Mouse (Mus musculus): ENCODE results near the gene Rinl. TPM values are rescaled to one million over a fixed set of nuclear protein-coding genes. Genes with fewer than 3 reads are reported as not detected.

Gene Rinl
- total and polyA plus RNA-seq, 3 experiments: 46.1 to 65.5 (median 60.6) TPM

DNA sequence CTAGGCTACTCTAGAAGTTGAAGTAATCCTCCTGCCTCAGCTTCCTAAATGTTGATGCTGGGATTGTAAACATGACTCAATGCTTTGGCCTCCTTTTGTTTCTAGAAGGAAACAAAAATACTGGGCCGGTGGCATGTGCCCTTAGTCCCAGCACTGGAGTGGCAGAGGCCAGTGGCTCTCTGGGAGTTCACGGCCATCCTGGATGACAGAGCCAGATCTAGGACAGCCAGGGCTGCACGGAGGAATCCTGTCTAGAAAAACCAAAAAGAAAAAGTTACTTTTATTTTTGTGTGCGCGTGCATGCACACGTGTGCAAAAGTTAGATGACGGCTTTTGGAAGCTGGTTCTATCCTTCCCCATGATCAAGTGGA, 37.6 kb downstream of the Rinl start:
- 0 out of 2 replicates have a peak, but pooled peaks cover 2% of the 10 kb centered on the region for H3K79me2 ChIP-seq (replicated peaks; ENCODE audit: control insufficient read depth, extremely low read depth, insufficient read depth, poor library complexity, severe bottlenecking)
- H3K9ac ChIP-seq (ENCODE audit: insufficient read depth, low read depth): peak overlapping the region; percentile 78
- peak overlapping the region in 1 of 3 experiments; percentile 57 for H3K4me3 ChIP-seq (replicated peaks in 1 of 3; ENCODE audit: low read depth in 2 of 3, low read length in 2 of 3, poor library complexity in 1 of 3)
- peaks cover 14 to 44% of the 10 kb centered on the region in 2 experiments for H3K4me1 ChIP-seq (ENCODE audit: control insufficient read depth in 1 of 2, insufficient read depth in 2 of 2)
- in situ Hi-C loops (cut with MboI; ENCODE audit: low pct_ligation_motif_present, low pct_unique_long_range_greater_than_20kb, low sequenced_read_pairs) (loop anchor here (5.0 kb wide), 1 partner anchor 41 kb away; no protein-coding TSS in a partner anchor), dilution Hi-C loops (cut with MboI; ENCODE audit: extremely low pct_ligation_motif_present, extremely low pct_unique_long_range_greater_than_20kb, low sequenced_read_pairs) (no loop called here)
- TF ChIP-seq POLR2A (IDR thresholded peaks at IDR 0.05; ENCODE audit: low read depth, low read length) (no peak; the same call in 1 of the 2 replicates), PAX5 (IDR thresholded peaks at IDR 0.05; ENCODE audit: low read length) (no peak), CHD2 (IDR thresholded peaks at IDR 0.05; ENCODE audit: low read length) (no peak), ZKSCAN1 (IDR thresholded peaks at IDR 0.05; ENCODE audit: borderline replicate concordance, low read depth, low read length) (no peak), NRF1 (IDR thresholded peaks at IDR 0.05; ENCODE audit: low read depth, low read length) (no peak), MEF2A (IDR thresholded peaks at IDR 0.05; ENCODE audit: borderline replicate concordance, low read depth, low read length) (no peak), RAD21 (IDR thresholded peaks at IDR 0.05; ENCODE audit: low read depth, low read length) (no peak), ZMIZ1 (IDR thresholded peaks at IDR 0.05; ENCODE audit: low read depth, low read length) (no peak), UBTF (IDR thresholded peaks at IDR 0.05; ENCODE audit: low read depth, low read length) (no peak), TCF12 (IDR thresholded peaks at IDR 0.05; ENCODE audit: low read depth, low read length) (no peak), MYC (IDR thresholded peaks at IDR 0.05; ENCODE audit: low read depth, low read length) (no peak; the same call in 1 of the 2 replicates), CTCF (conservative IDR thresholded peaks at IDR 0.05 in 1 of 2, IDR thresholded peaks at IDR 0.05 in 1 of 2; ENCODE audit: low read depth in 2 of 2, low read length in 2 of 2) (no peak), ZNF384 (IDR thresholded peaks at IDR 0.05; ENCODE audit: low read depth, low read length) (no peak), IRF4 (IDR thresholded peaks at IDR 0.05; ENCODE audit: low read depth, low read length) (no peak)
- H3K36me3 ChIP-seq (replicated peaks in 1 of 2; ENCODE audit: control insufficient read depth in 1 of 2, insufficient read depth in 1 of 2, low read length in 1 of 2): peaks cover 31 to 45% of the 10 kb centered on the region in 2 experiments
- H3K27ac ChIP-seq (ENCODE audit: insufficient read depth, low read depth): no peak overlapping the region
- peaks cover 10% of the 10 kb centered on the region for H3K9me3 ChIP-seq (replicated peaks; ENCODE audit: low read length)
- DNase-seq (ENCODE audit: extremely low read depth): no peak
- H3K4me2 ChIP-seq (ENCODE audit: insufficient read depth, low read depth, poor library complexity, severe bottlenecking): peak overlapping the region; percentile 58
- H3K27me3 ChIP-seq (replicated peaks): no peaks in the 10 kb centered on the region

DNA sequence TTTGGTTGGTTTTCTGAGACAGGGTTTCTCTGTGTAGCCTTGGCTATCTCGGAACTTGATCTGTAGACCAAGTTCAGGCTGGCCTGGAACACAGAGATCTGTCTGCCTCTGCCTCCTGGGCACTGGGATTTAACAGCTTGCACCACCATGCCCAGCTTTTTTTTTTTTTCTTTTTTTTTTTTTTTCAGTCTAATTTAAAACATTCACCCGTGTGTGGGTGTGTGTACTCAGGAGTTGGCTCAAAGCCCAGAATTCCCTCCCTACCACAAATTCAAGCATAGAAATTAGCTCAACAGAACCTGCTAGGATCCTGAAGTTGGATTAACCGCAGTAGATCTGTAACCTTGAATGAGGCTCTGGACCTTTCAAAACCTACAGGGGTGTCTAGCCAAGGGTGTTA, 38.6 kb downstream of the Rinl start:
- dilution Hi-C loops (cut with MboI; ENCODE audit: extremely low pct_ligation_motif_present, extremely low pct_unique_long_range_greater_than_20kb, low sequenced_read_pairs): no loop called here
- no peak for DNase-seq (ENCODE audit: extremely low read depth)
- Histone ChIP-seq H3K9ac (ENCODE audit: insufficient read depth, low read depth) (no peak overlapping the region), H3K4me1 (ENCODE audit: control insufficient read depth in 1 of 2, insufficient read depth in 2 of 2) (peaks cover 12 to 45% of the 10 kb centered on the region in 2 experiments), H3K4me2 (ENCODE audit: insufficient read depth, low read depth, poor library complexity, severe bottlenecking) (no peak overlapping the region), H3K36me3 (replicated peaks in 1 of 2; ENCODE audit: control insufficient read depth in 1 of 2, insufficient read depth in 1 of 2, low read length in 1 of 2) (peaks cover 32 to 46% of the 10 kb centered on the region in 2 experiments), H3K4me3 (replicated peaks in 1 of 3; ENCODE audit: low read depth in 2 of 3, low read length in 2 of 3, poor library complexity in 1 of 3) (no peak overlapping the region), H3K9me3 (replicated peaks; ENCODE audit: low read length) (peaks cover 11% of the 10 kb centered on the region), H3K27ac (ENCODE audit: insufficient read depth, low read depth) (no peak overlapping the region), H3K27me3 (replicated peaks) (no peaks in the 10 kb centered on the region), H3K79me2 (replicated peaks; ENCODE audit: control insufficient read depth, extremely low read depth, insufficient read depth, poor library complexity, severe bottlenecking) (0 out of 2 replicates have a peak, but pooled peaks cover 2% of the 10 kb centered on the region)
- peak; percentile 13; the same call in 1 of the 2 replicates for TF ChIP-seq ZNF384 (IDR thresholded peaks at IDR 0.05; ENCODE audit: low read depth, low read length)
- no peak for TF ChIP-seq UBTF (IDR thresholded peaks at IDR 0.05; ENCODE audit: low read depth, low read length)
- in situ Hi-C loops (cut with MboI; ENCODE audit: low pct_ligation_motif_present, low pct_unique_long_range_greater_than_20kb, low sequenced_read_pairs): loop anchor here (5.0 kb wide), 1 partner anchor 40 kb away; no protein-coding TSS in a partner anchor
